Mouse (Mus musculus) hindbrain, embryonic 14.5 days (tissue): ENCODE measurements at regions not wholly inside any gene's neighbourhood (a gene's known extent, or its start where the extent isn't known, plus 50 kb on each side); places are given as distances from the start of the nearest gene placed in this dataset.

Experiments
- ATAC-seq: fragments of 200-750 bp; cut with Nextera tagmentation; 2 replicates; pipeline ENCODE4 v1.8.0; 2017; ENCODE audit warnings: moderate number of reproducible peaks, mild to moderate bottlenecking, moderate TSS enrichment, moderate library complexity; ENCODE audit not compliant: low FRiP score
- DNase-seq: peaks from one replicate; pipeline ENCODE4 v3.0.0-alpha.2; 2015; ENCODE audit warnings: low spot score
- H3K27ac ChIP-seq: fragments of 300-500 bp; sonication (generic); 2 replicates; pipeline ENCODE4 v1.5.1; 2014; ENCODE audit warnings: mild to moderate bottlenecking, moderate library complexity
- H3K27me3 ChIP-seq: fragments of 300-500 bp; sonication (generic); 2 replicates; pipeline ENCODE4 v1.6.1; 2014; ENCODE audit warnings: mild to moderate bottlenecking, low read length, mixed read lengths; ENCODE audit not compliant: control insufficient read depth, insufficient read depth
- H3K36me3 ChIP-seq: fragments of 300-500 bp; sonication (generic); replicated peaks from 2 replicates; pipeline ENCODE4 v1.6.1; 2014; ENCODE audit not compliant: control insufficient read depth, insufficient read depth
- H3K4me1 ChIP-seq: fragments of 300-500 bp; sonication (generic); replicated peaks from 2 replicates; pipeline ENCODE4 v1.6.1; 2014; ENCODE audit warnings: antibody characterized with exemption, low read length, mixed read lengths; ENCODE audit not compliant: control insufficient read depth, insufficient read depth
- H3K4me2 ChIP-seq: fragments of 300-500 bp; sonication (generic); replicated peaks from 2 replicates; pipeline ENCODE4 v1.6.1; 2014; ENCODE audit warnings: mild to moderate bottlenecking, moderate library complexity
- H3K4me3 ChIP-seq: fragments of 300-500 bp; sonication (generic); replicated peaks from 2 replicates; pipeline ENCODE4 v1.5.1; 2014; ENCODE audit warnings: mild to moderate bottlenecking, low read length
- H3K9ac ChIP-seq: fragments of 300-500 bp; sonication (generic); 2 replicates; pipeline ENCODE4 v1.6.1; 2014
- H3K9me3 ChIP-seq: fragments of 300-500 bp; sonication (generic); 2 replicates; pipeline ENCODE4 v1.6.1; 2016; ENCODE audit warnings: low read length; ENCODE audit not compliant: control insufficient read depth
- WGBS: fragments of 180-500 bp; shearing (Covaris S2); extraction: QIAGEN DNeasy Blood & Tissue Kit; methylation state at CpG from one replicate; pipeline ENCODE4 v1.1.7; 2014; 5-methylcytosine and 5-hydroxymethylcytosine counted together

- Histone ChIP-seq H3K4me3 (no peak overlapping the region), H3K27me3 (no peaks in the 10 kb centered on the region), H3K4me1 (no peaks in the 10 kb centered on the region), H3K9ac (no peak overlapping the region), H3K36me3 (no peaks in the 10 kb centered on the region), H3K4me2 (no peak overlapping the region), H3K9me3 (no peaks in the 10 kb centered on the region), H3K27ac (no peak overlapping the region)
- WGBS, result 80% methylated on average over 6 of the region's 6 CpGs
- ATAC-seq (no peak), DNase-seq (no peak)
Observed at GRCm38 (mm10) chr5:46488140-46488942, 630.9 kb upstream of the Lcorl start.

GRCm38 (mm10) chr5:46486740-46487326 lies 629.4 kb upstream of the Lcorl start:
- no peaks in the 10 kb centered on the region for H3K9me3 ChIP-seq
- no peak overlapping the region for H3K9ac ChIP-seq
- H3K4me2 ChIP-seq, result no peak overlapping the region
- H3K27ac ChIP-seq, result no peak overlapping the region
- no peak overlapping the region for H3K4me3 ChIP-seq
- ATAC-seq (no peak), DNase-seq (no peak)
- no peaks in the 10 kb centered on the region for H3K27me3 ChIP-seq
- 83% methylated on average over 1 of the region's 1 CpGs for WGBS
- no peaks in the 10 kb centered on the region for H3K36me3 ChIP-seq
- no peaks in the 10 kb centered on the region for H3K4me1 ChIP-seq

- no peaks in the 10 kb centered on the region for H3K27me3 ChIP-seq
- no peak overlapping the region for H3K4me3 ChIP-seq
- no peaks in the 10 kb centered on the region for H3K4me1 ChIP-seq
- H3K9me3 ChIP-seq, result no peaks in the 10 kb centered on the region
- no peak overlapping the region for H3K27ac ChIP-seq
- 93% methylated on average over 3 of the region's 3 CpGs for WGBS
- no peak for DNase-seq
- H3K9ac ChIP-seq, result no peak overlapping the region
- no peak overlapping the region for H3K4me2 ChIP-seq
- no peaks in the 10 kb centered on the region for H3K36me3 ChIP-seq
- ATAC-seq, result no peak
Observed at GRCm38 (mm10) chr5:46456356-46456755, 598.9 kb upstream of the Lcorl start.

GRCm38 (mm10) chr5:46448274-46448673 lies 590.9 kb upstream of the Lcorl start:
- no peak overlapping the region for H3K4me3 ChIP-seq
- no peak overlapping the region for H3K4me2 ChIP-seq
- H3K27me3 ChIP-seq, result no peaks in the 10 kb centered on the region
- no peaks in the 10 kb centered on the region for H3K36me3 ChIP-seq
- 52% methylated on average over 4 of the region's 4 CpGs for WGBS
- no peaks in the 10 kb centered on the region for H3K9me3 ChIP-seq
- no peak overlapping the region for H3K27ac ChIP-seq
- H3K9ac ChIP-seq, result no peak overlapping the region
- DNase-seq (no peak), ATAC-seq (no peak)
- H3K4me1 ChIP-seq, result peaks cover 10% of the 10 kb centered on the region

GRCm38 (mm10) chr5:46445844-46446243 lies 588.4 kb upstream of the Lcorl start:
- 35% methylated on average over 3 of the region's 3 CpGs for WGBS
- ATAC-seq (no peak), DNase-seq (no peak)
- Histone ChIP-seq H3K9ac (no peak overlapping the region), H3K27ac (no peak overlapping the region), H3K9me3 (no peaks in the 10 kb centered on the region), H3K4me3 (no peak overlapping the region), H3K4me2 (no peak overlapping the region), H3K36me3 (no peaks in the 10 kb centered on the region), H3K4me1 (peaks cover 10% of the 10 kb centered on the region), H3K27me3 (no peaks in the 10 kb centered on the region)

GRCm38 (mm10) chr5:46445122-46445521 lies 587.7 kb upstream of the Lcorl start:
- WGBS, result 13% methylated on average over 7 of the region's 7 CpGs
- H3K27me3 ChIP-seq, result no peaks in the 10 kb centered on the region
- H3K4me3 ChIP-seq, result no peak overlapping the region
- ATAC-seq, result no peak
- no peaks in the 10 kb centered on the region for H3K36me3 ChIP-seq
- peak overlapping the region; percentile 22 for H3K4me2 ChIP-seq
- H3K4me1 ChIP-seq, result peaks cover 10% of the 10 kb centered on the region
- no peak for DNase-seq
- no peak overlapping the region for H3K9ac ChIP-seq
- no peaks in the 10 kb centered on the region for H3K9me3 ChIP-seq
- H3K27ac ChIP-seq, result no peak overlapping the region

GRCm38 (mm10) chr5:46443805-46444340 lies 586.5 kb upstream of the Lcorl start:
- H3K4me2 ChIP-seq, result peak overlapping the region; percentile 32; the same call in 1 of the 2 replicates
- no peaks in the 10 kb centered on the region for H3K9me3 ChIP-seq
- DNase-seq (peak; percentile 83), ATAC-seq (no peak)
- H3K9ac ChIP-seq, result no peak overlapping the region
- H3K4me3 ChIP-seq, result no peak overlapping the region
- H3K4me1 ChIP-seq, result peaks cover 10% of the 10 kb centered on the region
- H3K36me3 ChIP-seq, result no peaks in the 10 kb centered on the region
- H3K27me3 ChIP-seq, result no peaks in the 10 kb centered on the region
- 13% methylated on average over 12 of the region's 12 CpGs for WGBS
- H3K27ac ChIP-seq, result no peak overlapping the region

GRCm38 (mm10) chr5:46442600-46443248 lies 585.3 kb upstream of the Lcorl start:
- Histone ChIP-seq H3K9me3 (no peaks in the 10 kb centered on the region), H3K4me1 (peaks cover 10% of the 10 kb centered on the region), H3K9ac (no peak overlapping the region), H3K4me2 (no peak overlapping the region), H3K27me3 (no peaks in the 10 kb centered on the region), H3K36me3 (no peaks in the 10 kb centered on the region), H3K4me3 (no peak overlapping the region), H3K27ac (no peak overlapping the region)
- peak; percentile 64; the same call in 1 of the 2 replicates for ATAC-seq
- no peak for DNase-seq
- 68% methylated on average over 6 of the region's 6 CpGs for WGBS

GRCm38 (mm10) chr5:46441716-46442115 lies 584.3 kb upstream of the Lcorl start:
- no peak for ATAC-seq

More at GRCm38 (mm10) chr5:46441716-46442115, 584.3 kb upstream of the Lcorl start:
- no peak for DNase-seq
- H3K4me3 ChIP-seq, result no peak overlapping the region
- H3K4me2 ChIP-seq, result no peak overlapping the region
- no peaks in the 10 kb centered on the region for H3K27me3 ChIP-seq
- no peaks in the 10 kb centered on the region for H3K36me3 ChIP-seq
- no peak overlapping the region for H3K27ac ChIP-seq
- H3K9me3 ChIP-seq, result no peaks in the 10 kb centered on the region
- no peak overlapping the region for H3K9ac ChIP-seq
- H3K4me1 ChIP-seq, result peaks cover 10% of the 10 kb centered on the region
